Mouse (Mus musculus) hindbrain, postnatal 0 days (tissue): ENCODE results near the gene Medag. TPM values are rescaled to one million over a fixed set of nuclear protein-coding genes. Genes with fewer than 3 reads are reported as not detected.

Experiments used
- ATAC-seq: fragments of 200-750 bp; cut with Nextera tagmentation; 2 replicates; pipeline ENCODE4 v1.8.0; 2017; ENCODE audit warnings: mild to moderate bottlenecking, moderate TSS enrichment, moderate library complexity
- DNase-seq: peaks from one replicate; pipeline ENCODE4 v3.0.0-alpha.2; 2015; ENCODE audit warnings: low spot score
- H3K27ac ChIP-seq: fragments of 300-500 bp; sonication (generic); 2 replicates; pipeline ENCODE4 v1.5.1; 2014; ENCODE audit warnings: mild to moderate bottlenecking
- H3K27me3 ChIP-seq: fragments of 300-500 bp; sonication (generic); 2 replicates; pipeline ENCODE4 v1.6.1; 2014; ENCODE audit warnings: low read length, mixed read lengths; ENCODE audit not compliant: insufficient read depth
- H3K36me3 ChIP-seq: fragments of 300-500 bp; sonication (generic); 2 replicates; pipeline ENCODE4 v1.6.1; 2014; ENCODE audit warnings: low read length, mixed read lengths; ENCODE audit not compliant: insufficient read depth
- H3K4me1 ChIP-seq: fragments of 300-500 bp; sonication (generic); 2 replicates; pipeline ENCODE4 v1.6.1; 2014; ENCODE audit warnings: antibody characterized with exemption, low read length, mixed read lengths; ENCODE audit not compliant: insufficient read depth
- H3K4me2 ChIP-seq: fragments of 300-500 bp; sonication (generic); 2 replicates; pipeline ENCODE4 v1.6.1; 2014; ENCODE audit warnings: low read depth, mild to moderate bottlenecking, low read length, moderate library complexity, mixed read lengths
- H3K4me3 ChIP-seq: fragments of 300-500 bp; sonication (generic); 2 replicates; pipeline ENCODE4 v1.5.1; 2014; ENCODE audit warnings: low read length
- H3K9ac ChIP-seq: fragments of 300-500 bp; sonication (generic); replicated peaks from 2 replicates; pipeline ENCODE4 v1.6.1; 2014; ENCODE audit warnings: mild to moderate bottlenecking, low read length, moderate library complexity, mixed read lengths
- H3K9me3 ChIP-seq: fragments of 300-500 bp; sonication (generic); 2 replicates; pipeline ENCODE4 v1.6.1; 2016; ENCODE audit warnings: low read length, mixed read lengths
- CTCF ChIP-seq: IDR thresholded peaks from 2 replicates; pipeline ENCODE4 v1.5.1; 2016; ENCODE audit warnings: antibody characterized with exemption, control low read depth, low read depth
- WGBS: fragments of 180-500 bp; shearing (Covaris S2); extraction: QIAGEN DNeasy Blood & Tissue Kit; methylation state at CpG from one replicate; pipeline ENCODE4 v1.1.7; 2014; 5-methylcytosine and 5-hydroxymethylcytosine counted together
- polyA plus RNA-seq: library from polyadenylated mRNA; unstranded; fragments of >200 nt; fragmentation: Nextera tagmentation; extraction: Ambion mirVana; gene quantifications from 2 replicates; pipeline ENCODE4 v1.2.1, GENCODE M21; 2015
- total RNA-seq: library from RNA; depleted of rRNA; stranded (reverse); fragments of >200 nt; gene quantifications from 2 replicates; pipeline ENCODE4 v1.2.3, GENCODE M21; 2014

The Medag gene
- total and polyA plus RNA-seq, 2 experiments from 2014 or later = 8.3 to 11.3 TPM

DNA sequence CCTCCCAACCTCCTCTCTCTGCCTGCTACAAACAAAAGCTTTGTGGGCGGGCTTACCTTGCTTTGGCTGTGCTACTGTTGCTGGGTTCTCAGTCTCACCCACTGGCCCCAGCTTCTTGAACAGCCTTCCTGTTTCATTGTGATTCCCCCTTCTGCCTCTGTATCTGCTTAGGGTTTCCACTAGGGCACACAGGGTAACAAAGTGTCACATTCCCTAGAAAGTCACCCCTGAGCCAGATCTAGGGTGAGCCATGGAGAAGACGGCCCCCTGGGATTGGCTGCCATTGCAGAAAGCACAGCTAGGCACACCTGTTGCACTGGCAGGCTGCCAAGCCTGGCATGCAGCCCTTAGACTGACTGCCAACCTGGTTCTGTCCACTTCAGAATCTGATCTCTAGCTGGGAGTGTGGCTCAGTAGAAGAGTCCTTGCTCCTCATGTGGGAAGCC lies 17.3 kb downstream of the Medag start:
- H3K4me3 ChIP-seq = no peak overlapping the region
- no peaks in the 10 kb centered on the region for H3K27me3 ChIP-seq
- H3K27ac ChIP-seq = peak overlapping the region; percentile 60; the same call in 1 of the 2 replicates
- H3K4me2 ChIP-seq = no peak overlapping the region
- DNase-seq = peak; percentile 66
- H3K36me3 ChIP-seq = no peaks in the 10 kb centered on the region
- H3K9me3 ChIP-seq = no peaks in the 10 kb centered on the region
- no peak overlapping the region for H3K9ac ChIP-seq
- 35% methylated on average over 2 of the region's 2 CpGs for WGBS
- TF ChIP-seq CTCF = no peak; the same call in 1 of the 2 replicates
- peaks cover 13% of the 10 kb centered on the region for H3K4me1 ChIP-seq
- peak; percentile 74 for ATAC-seq

GRCm38 (mm10) chr5:149429541-149429940 lies 18.0 kb downstream of the Medag start:
- H3K9ac ChIP-seq = no peak overlapping the region
- no peak for TF ChIP-seq CTCF
- H3K27ac ChIP-seq = no peak overlapping the region
- H3K4me2 ChIP-seq = no peak overlapping the region
- no peak for ATAC-seq
- no peak overlapping the region for H3K4me3 ChIP-seq
- 67% methylated on average over 4 of the region's 4 CpGs for WGBS
- H3K27me3 ChIP-seq = no peaks in the 10 kb centered on the region
- no peaks in the 10 kb centered on the region for H3K36me3 ChIP-seq
- H3K9me3 ChIP-seq = no peaks in the 10 kb centered on the region
- DNase-seq = no peak
- H3K4me1 ChIP-seq = peaks cover 13% of the 10 kb centered on the region

- peaks cover 13% of the 10 kb centered on the region for H3K4me1 ChIP-seq
- no peak overlapping the region for H3K4me2 ChIP-seq
- DNase-seq (no peak), ATAC-seq (no peak)
- H3K4me3 ChIP-seq = no peak overlapping the region
- no peaks in the 10 kb centered on the region for H3K27me3 ChIP-seq
- H3K36me3 ChIP-seq = no peaks in the 10 kb centered on the region
- no peak overlapping the region for H3K9ac ChIP-seq
- TF ChIP-seq CTCF = no peak
- WGBS = 79% methylated on average over 3 of the region's 3 CpGs
- no peaks in the 10 kb centered on the region for H3K9me3 ChIP-seq
- H3K27ac ChIP-seq = no peak overlapping the region
These were observed 19.4 kb downstream of the Medag start for GRCm38 (mm10) chr5:149430943-149431342.

DNA sequence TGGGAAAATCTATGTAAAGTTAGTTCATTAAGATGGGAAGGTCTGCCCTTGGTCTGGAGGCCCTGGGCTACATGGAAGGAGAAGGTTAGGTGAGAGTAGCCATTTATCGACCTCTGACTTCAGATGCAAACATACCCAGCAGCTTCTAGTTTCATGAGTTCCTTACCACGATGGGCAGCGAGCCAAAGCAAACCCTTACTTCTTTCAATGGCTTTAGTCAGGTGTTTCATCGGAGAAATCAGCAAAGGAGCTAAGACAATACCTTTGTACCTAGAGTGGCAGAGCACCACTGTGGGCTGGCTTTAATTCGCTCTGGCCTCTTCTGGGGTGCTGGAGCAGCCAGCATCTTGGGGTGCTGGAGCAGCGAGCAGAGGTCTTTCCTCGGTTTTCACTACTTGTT lies 22.1 kb downstream of the Medag start:
- no peak overlapping the region for H3K4me3 ChIP-seq
- TF ChIP-seq CTCF = no peak
- H3K36me3 ChIP-seq = no peaks in the 10 kb centered on the region
- no peak for DNase-seq
- no peak for ATAC-seq
- no peak overlapping the region for H3K9ac ChIP-seq
- H3K27ac ChIP-seq = no peak overlapping the region
- WGBS = 67% methylated on average over 7 of the region's 7 CpGs
- H3K9me3 ChIP-seq = no peaks in the 10 kb centered on the region
- no peak overlapping the region for H3K4me2 ChIP-seq
- H3K27me3 ChIP-seq = no peaks in the 10 kb centered on the region
- peaks cover 8% of the 10 kb centered on the region for H3K4me1 ChIP-seq

- no peaks in the 10 kb centered on the region for H3K9me3 ChIP-seq
- no peak overlapping the region for H3K4me2 ChIP-seq
- ATAC-seq (no peak), DNase-seq (no peak)
- H3K4me3 ChIP-seq = no peak overlapping the region
- H3K27me3 ChIP-seq = no peaks in the 10 kb centered on the region
- 37% methylated on average over 9 of the region's 9 CpGs for WGBS
- H3K9ac ChIP-seq = no peak overlapping the region
- H3K36me3 ChIP-seq = no peaks in the 10 kb centered on the region
- TF ChIP-seq CTCF = no peak
- 0 out of 2 replicates have a peak, but pooled peaks cover 2% of the 10 kb centered on the region for H3K4me1 ChIP-seq
- no peak overlapping the region for H3K27ac ChIP-seq
These were observed 22.7 kb downstream of the Medag start for GRCm38 (mm10) chr5:149434141-149434690.

DNA sequence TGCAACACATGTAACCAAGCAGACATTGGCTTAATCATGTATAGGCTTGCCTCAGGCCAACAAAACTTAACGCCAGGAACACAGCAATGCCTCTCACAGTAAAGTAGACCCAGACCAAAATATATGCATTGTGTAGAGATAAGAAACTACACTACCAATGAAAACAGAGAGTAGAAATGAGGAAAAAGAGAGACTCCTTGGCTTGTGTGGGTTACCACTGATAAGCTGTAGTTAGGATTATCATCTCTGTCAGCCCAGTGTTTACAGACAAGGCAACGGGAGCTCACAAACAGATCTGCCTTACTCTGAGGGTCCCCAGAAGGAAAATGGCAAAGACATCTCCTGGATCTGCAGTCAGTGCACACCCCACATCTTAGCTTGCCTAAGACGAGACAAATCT lies 25.0 kb downstream of the Medag start:
- 79% methylated on average over 3 of the region's 3 CpGs for WGBS
- ATAC-seq = no peak

GRCm38 (mm10) chr5:149437150-149437549 lies 25.6 kb downstream of the Medag start:
- H3K9ac ChIP-seq = no peak overlapping the region
- H3K36me3 ChIP-seq = no peaks in the 10 kb centered on the region
- no peaks in the 10 kb centered on the region for H3K9me3 ChIP-seq
- no peak overlapping the region for H3K4me3 ChIP-seq
- no peak overlapping the region for H3K4me2 ChIP-seq
- ATAC-seq (no peak), DNase-seq (no peak)
- H3K27me3 ChIP-seq = no peaks in the 10 kb centered on the region
- 72% methylated on average over 6 of the region's 6 CpGs for WGBS
- H3K4me1 ChIP-seq = peaks cover 9% of the 10 kb centered on the region; the same call in 1 of the 2 replicates
- no peak overlapping the region for H3K27ac ChIP-seq
- no peak for TF ChIP-seq CTCF

More for the DNA sequence above, 25.0 kb downstream of the Medag start:
- H3K4me3 ChIP-seq = no peak overlapping the region
- H3K36me3 ChIP-seq = no peaks in the 10 kb centered on the region
- no peaks in the 10 kb centered on the region for H3K9me3 ChIP-seq
- no peak overlapping the region for H3K9ac ChIP-seq
- no peak overlapping the region for H3K27ac ChIP-seq
- no peaks in the 10 kb centered on the region for H3K27me3 ChIP-seq
- TF ChIP-seq CTCF = no peak
- DNase-seq = no peak
- peaks cover 5% of the 10 kb centered on the region; the same call in 1 of the 2 replicates for H3K4me1 ChIP-seq
- no peak overlapping the region for H3K4me2 ChIP-seq
